Mouse (Mus musculus): Measurements from ENCODE around the gene Gm29564. TPM values are rescaled to one million over a fixed set of nuclear protein-coding genes. Genes with fewer than 3 reads are reported as not detected.
"Not testable (repeated sequence)": the region's sequence is repeated elsewhere in the genome, so short reads cannot be mapped to it uniquely, and the experiment has no call there.

Gene Gm29564
- polyA plus RNA-seq (2015; fragmentation: Nextera tagmentation; extraction: Ambion mirVana) = not detected in 2 replicates

- not testable (repeated sequence) for H3K4me2 ChIP-seq (ENCODE audit: low read length); ATAC-seq (replicated peaks; ENCODE audit: low FRiP score, low read depth); H3K4me1 ChIP-seq (replicated peaks; ENCODE audit: insufficient read depth, low read length); H3K36me3 ChIP-seq (ENCODE audit: insufficient read depth, low read length); DNase-seq (ENCODE audit: low spot score); H3K9ac ChIP-seq (ENCODE audit: low read depth, low read length); H3K4me3 ChIP-seq (replicated peaks; ENCODE audit: low read depth, low read length); H3K27ac ChIP-seq; H3K9me3 ChIP-seq (replicated peaks; ENCODE audit: low read length); H3K27me3 ChIP-seq (ENCODE audit: insufficient read depth, low read length)
- no CpG with 5 or more reads among the region's 6 CpGs for WGBS
Measured at GRCm38 (mm10) chrY:78212693-78213092, at the start of gene Gm29564. Gene Gm29564 (plus strand): TSS chrY:78212993.

Other genes with a start within 250 kb of the Gm29564 start
- gene Gm20867, start 249.8 kb upstream of the Gm29564 start, polyA plus RNA-seq (2015; fragmentation: Nextera tagmentation; extraction: Ambion mirVana) = not detected in 2 replicates